Mouse (Mus musculus): ENCODE results near the gene Mms22l. TPM values are rescaled to one million over a fixed set of nuclear protein-coding genes. Genes with fewer than 3 reads are reported as not detected.

The Mms22l gene
- total RNA-seq, 1 experiment from 2014 or later: 44.1 TPM

DNA sequence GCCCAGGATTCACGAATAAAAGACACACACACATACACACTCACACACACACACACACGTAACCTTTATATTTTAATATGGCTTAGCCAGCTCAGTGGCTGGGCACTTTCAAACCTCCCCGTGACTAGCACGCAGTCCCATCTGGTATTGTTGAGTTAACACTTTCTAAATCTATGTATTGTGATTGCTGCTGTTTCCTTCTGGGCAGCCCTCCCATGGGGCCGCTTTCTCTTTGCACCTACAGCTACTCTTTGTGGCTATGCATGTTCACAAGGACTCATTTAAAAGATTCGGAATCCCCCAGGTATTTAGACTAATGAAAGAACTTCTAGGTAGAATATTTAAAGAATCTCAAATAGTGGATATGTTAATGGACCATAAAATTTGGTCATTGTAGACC lies 105.5 kb downstream of the Mms22l start:
- no peak for ATAC-seq (replicated peaks in 1 of 2; ENCODE audit: insufficient read depth in 1 of 2, low FRiP score in 2 of 2, low TSS enrichment in 1 of 2, low read depth in 1 of 2, poor library complexity in 2 of 2, severe bottlenecking in 2 of 2)

DNA sequence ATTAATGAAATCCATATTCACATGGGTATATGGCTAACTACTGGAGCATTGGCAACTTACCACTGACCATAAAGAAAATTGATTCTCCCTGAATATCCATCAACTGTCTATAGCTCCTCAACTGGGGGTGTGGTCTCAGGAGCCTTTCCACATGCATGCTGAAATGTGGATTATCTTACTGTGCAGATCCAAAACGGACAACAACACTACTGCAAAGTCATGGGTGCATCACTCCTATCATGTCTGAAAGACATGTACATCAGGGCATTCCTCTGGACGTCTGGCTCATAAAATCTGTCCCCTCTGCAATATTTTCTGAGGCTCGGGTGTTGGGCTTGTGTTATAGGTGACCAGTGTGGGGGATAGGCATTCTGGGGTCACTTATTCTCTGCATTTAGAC lies 112.8 kb downstream of the Mms22l start:
- ATAC-seq (replicated peaks in 1 of 2; ENCODE audit: insufficient read depth in 1 of 2, low FRiP score in 2 of 2, low TSS enrichment in 1 of 2, low read depth in 1 of 2, poor library complexity in 2 of 2, severe bottlenecking in 2 of 2): no peak

DNA sequence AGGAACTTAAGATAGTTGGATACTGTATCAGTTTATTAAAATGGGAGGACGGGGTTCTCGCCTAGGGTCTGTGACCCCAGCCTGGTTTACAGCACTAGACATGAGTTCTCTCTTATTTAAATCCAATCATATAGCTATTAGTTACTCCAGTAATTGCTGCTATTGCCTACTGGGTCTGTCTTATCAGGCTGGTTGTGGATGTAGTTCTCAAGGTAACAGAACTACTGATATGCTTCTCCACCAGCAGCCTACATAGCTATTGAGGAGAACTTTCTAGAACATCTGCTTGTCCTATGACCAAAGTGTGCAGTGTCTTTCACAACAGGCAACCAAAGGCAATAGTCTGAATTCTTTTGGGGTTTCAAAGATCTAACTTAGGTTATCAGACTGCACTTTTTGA lies 113.3 kb downstream of the Mms22l start:
- no peak for ATAC-seq (replicated peaks in 1 of 2; ENCODE audit: insufficient read depth in 1 of 2, low FRiP score in 2 of 2, low TSS enrichment in 1 of 2, low read depth in 1 of 2, poor library complexity in 2 of 2, severe bottlenecking in 2 of 2)

DNA sequence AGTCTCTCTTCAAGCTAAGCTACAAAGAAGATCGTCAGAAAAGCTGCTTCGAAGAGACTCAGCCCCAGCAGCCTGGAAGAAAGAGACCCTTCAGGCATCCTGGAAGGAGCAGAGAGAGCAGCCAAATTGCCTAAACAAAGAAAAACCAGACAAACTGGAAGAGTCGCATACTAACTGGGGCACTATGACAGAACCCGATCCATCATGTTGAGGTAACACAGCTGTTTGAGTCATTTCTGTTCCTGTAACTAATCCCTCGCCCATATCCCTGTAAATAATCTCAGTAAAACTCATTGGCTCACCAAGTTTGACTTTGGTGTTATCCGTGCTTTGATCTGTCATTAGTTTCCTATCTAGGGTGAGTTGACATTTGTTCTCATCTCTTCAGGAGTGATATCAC lies 123.8 kb downstream of the Mms22l start:
- ATAC-seq (replicated peaks in 1 of 2; ENCODE audit: insufficient read depth in 1 of 2, low FRiP score in 2 of 2, low TSS enrichment in 1 of 2, low read depth in 1 of 2, poor library complexity in 2 of 2, severe bottlenecking in 2 of 2): no peak

GRCm38 (mm10) chr4:24620440-24620839 lies 124.2 kb downstream of the Mms22l start:
- ATAC-seq (replicated peaks in 1 of 2; ENCODE audit: insufficient read depth in 1 of 2, low FRiP score in 2 of 2, low TSS enrichment in 1 of 2, low read depth in 1 of 2, poor library complexity in 2 of 2, severe bottlenecking in 2 of 2): no peak

GRCm38 (mm10) chr4:24621422-24622187 lies 125.4 kb downstream of the Mms22l start:
- no peak for ATAC-seq (replicated peaks in 1 of 2; ENCODE audit: insufficient read depth in 1 of 2, low FRiP score in 2 of 2, low TSS enrichment in 1 of 2, low read depth in 1 of 2, poor library complexity in 2 of 2, severe bottlenecking in 2 of 2)

- ATAC-seq (replicated peaks in 1 of 2; ENCODE audit: insufficient read depth in 1 of 2, low FRiP score in 2 of 2, low TSS enrichment in 1 of 2, low read depth in 1 of 2, poor library complexity in 2 of 2, severe bottlenecking in 2 of 2): peak; percentile 57 to 73
These were observed 129.8 kb downstream of the Mms22l start for GRCm38 (mm10) chr4:24625951-24626584.

DNA sequence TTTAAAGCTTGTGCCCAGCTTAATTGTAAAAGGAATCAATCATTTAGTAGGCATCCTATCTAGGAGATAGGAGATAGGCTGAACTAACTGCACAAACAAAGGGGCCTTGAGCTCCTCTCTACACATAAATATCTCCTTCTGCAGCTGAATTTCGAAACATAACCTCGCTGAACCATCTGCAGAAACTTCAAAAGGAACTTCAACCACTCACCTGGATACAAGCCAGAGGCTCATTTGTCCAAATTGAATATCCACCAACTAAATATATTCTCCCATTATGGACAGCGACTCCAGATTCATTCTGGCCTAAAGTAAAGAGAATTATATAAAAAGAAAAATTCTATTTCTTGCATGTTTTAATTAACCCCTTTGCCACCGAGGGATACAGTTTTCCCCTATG lies 130.4 kb downstream of the Mms22l start:
- ATAC-seq (replicated peaks in 1 of 2; ENCODE audit: insufficient read depth in 1 of 2, low FRiP score in 2 of 2, low TSS enrichment in 1 of 2, low read depth in 1 of 2, poor library complexity in 2 of 2, severe bottlenecking in 2 of 2): peak in 1 of 2 experiments; percentile 6; a peak in 1 of 4 replicates

DNA sequence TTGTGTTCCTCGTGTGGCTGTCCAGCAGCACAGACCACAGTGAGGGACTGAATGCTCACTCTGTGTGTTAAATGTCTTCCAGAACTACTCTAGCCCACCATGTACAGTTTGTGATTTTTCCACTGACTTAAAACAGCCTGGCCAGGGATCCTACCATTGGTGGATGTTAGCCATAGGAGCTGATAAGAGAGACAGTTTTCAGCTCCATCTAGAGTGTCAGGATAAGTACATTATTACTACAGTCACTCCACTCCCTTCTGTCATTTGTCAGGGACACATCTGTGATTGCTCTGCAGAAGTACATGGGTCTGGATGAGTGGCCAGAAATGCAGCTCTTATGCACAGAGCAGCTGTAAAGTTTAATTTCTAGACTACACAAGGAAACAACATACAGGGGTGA lies 131.6 kb downstream of the Mms22l start:
- no peak for ATAC-seq (replicated peaks in 1 of 2; ENCODE audit: insufficient read depth in 1 of 2, low FRiP score in 2 of 2, low TSS enrichment in 1 of 2, low read depth in 1 of 2, poor library complexity in 2 of 2, severe bottlenecking in 2 of 2)

- no peak for ATAC-seq (replicated peaks in 1 of 2; ENCODE audit: insufficient read depth in 1 of 2, low FRiP score in 2 of 2, low TSS enrichment in 1 of 2, low read depth in 1 of 2, poor library complexity in 2 of 2, severe bottlenecking in 2 of 2)
These were observed 134.2 kb downstream of the Mms22l start for GRCm38 (mm10) chr4:24630430-24630829.

DNA sequence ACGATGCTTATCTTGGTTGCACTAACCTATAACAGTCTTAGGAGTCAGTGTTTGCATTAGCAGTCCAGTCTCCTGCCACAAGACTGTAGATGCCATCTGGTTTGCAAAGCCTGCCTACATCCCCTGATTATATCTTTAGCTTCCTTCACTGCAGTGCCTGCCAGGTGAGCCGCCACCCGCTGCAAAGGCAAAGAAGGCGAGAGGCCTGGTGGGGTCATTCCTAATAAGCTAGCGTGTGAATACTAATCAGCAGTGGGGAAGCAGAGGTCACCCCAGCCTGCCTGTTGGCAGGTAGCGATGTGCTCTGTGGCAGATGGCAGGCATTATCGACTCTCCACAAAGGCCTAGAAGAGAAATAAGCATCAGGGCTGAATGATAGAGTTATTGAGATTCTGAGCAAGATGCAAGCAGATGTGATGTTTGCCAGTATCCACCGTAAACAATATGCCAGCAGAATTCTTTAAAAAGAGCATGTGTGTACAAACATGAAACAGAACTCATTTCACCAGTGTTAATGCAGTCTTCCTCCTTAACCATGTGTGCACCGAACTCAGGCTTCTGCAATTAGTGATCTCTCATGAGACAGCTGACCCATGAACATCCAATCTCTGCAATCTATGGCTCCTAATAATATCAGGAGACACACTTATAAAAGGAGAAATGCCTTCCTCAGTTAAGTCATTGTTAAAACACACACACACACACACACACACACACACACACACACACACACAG lies 135.1 kb downstream of the Mms22l start:
- no peak for ATAC-seq (replicated peaks in 1 of 2; ENCODE audit: insufficient read depth in 1 of 2, low FRiP score in 2 of 2, low TSS enrichment in 1 of 2, low read depth in 1 of 2, poor library complexity in 2 of 2, severe bottlenecking in 2 of 2)

- ATAC-seq (replicated peaks in 1 of 2; ENCODE audit: insufficient read depth in 1 of 2, low FRiP score in 2 of 2, low TSS enrichment in 1 of 2, low read depth in 1 of 2, poor library complexity in 2 of 2, severe bottlenecking in 2 of 2): no peak
These were observed 146.1 kb downstream of the Mms22l start for GRCm38 (mm10) chr4:24642306-24642705.

DNA sequence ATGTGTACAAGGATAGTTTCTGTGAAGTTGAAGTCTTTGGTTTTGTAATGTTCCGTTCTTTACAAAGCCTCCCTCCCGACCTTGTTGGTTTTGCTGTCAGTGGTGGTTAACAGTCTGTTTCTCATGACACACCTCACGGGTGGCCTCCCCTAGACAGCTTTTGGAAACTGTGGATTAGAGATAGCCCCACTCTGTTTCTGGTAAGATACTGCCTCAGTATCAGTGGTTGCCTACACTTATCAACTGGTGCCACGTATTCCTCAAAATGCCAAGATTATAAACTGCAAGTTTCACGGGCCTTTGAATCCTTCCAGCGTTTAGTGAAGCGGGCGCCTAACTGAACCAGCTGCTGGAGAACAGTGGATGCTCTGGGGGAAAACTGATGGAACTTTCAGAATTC lies 148.5 kb downstream of the Mms22l start:
- ATAC-seq (replicated peaks in 1 of 2; ENCODE audit: insufficient read depth in 1 of 2, low FRiP score in 2 of 2, low TSS enrichment in 1 of 2, low read depth in 1 of 2, poor library complexity in 2 of 2, severe bottlenecking in 2 of 2): peak in 1 of 2 experiments; percentile 29; a peak in 1 of 4 replicates
